Mouse (Mus musculus) spleen, adult 2 months (tissue): ENCODE results near the gene Cadm4. TPM values are rescaled to one million over a fixed set of nuclear protein-coding genes. Genes with fewer than 3 reads are reported as not detected.

Experiments used
- DNase-seq, 2 experiments: peaks; one replicate each; pipeline versions ENCODE4 v3.0.0 to v3.0.0-alpha.2; 2012 to 2021; ENCODE audit warnings: low spot score in 2 of 2, low read depth in 1 of 2
- H3K27ac ChIP-seq: fragments of 200-500 bp; 2 replicates; pipeline ENCODE4 v1.5.1; 2012; ENCODE audit warnings: low read length, inconsistent platforms; ENCODE audit not compliant: insufficient read depth
- H3K27me3 ChIP-seq: fragments of 200-500 bp; 2 replicates; pipeline ENCODE4 v1.6.1; 2012; ENCODE audit warnings: mild to moderate bottlenecking, moderate library complexity, low read length, inconsistent platforms; ENCODE audit not compliant: control insufficient read depth, insufficient read depth
- H3K36me3 ChIP-seq: fragments of 200-500 bp; 2 replicates; pipeline ENCODE4 v1.6.1; 2012; ENCODE audit warnings: mild to moderate bottlenecking, low read length, inconsistent platforms; ENCODE audit not compliant: control insufficient read depth, insufficient read depth
- H3K4me1 ChIP-seq: fragments of 200-500 bp; 2 replicates; pipeline ENCODE4 v1.6.1; 2011; ENCODE audit warnings: inconsistent platforms; ENCODE audit not compliant: control insufficient read depth, insufficient read depth, insufficient read length
- H3K4me3 ChIP-seq: fragments of 200-500 bp; 2 replicates; pipeline ENCODE4 v1.5.1; 2011; ENCODE audit warnings: mild to moderate bottlenecking, inconsistent platforms; ENCODE audit not compliant: insufficient read depth, insufficient read length; ENCODE audit errors: extremely low read depth
- CTCF ChIP-seq: fragments of 200-500 bp; IDR thresholded peaks from 2 replicates; pipeline ENCODE4 v1.5.1; 2011; ENCODE audit warnings: mild to moderate bottlenecking, inconsistent platforms; ENCODE audit not compliant: insufficient read depth, insufficient read length, insufficient replicate concordance; ENCODE audit errors: extremely low read depth
- POLR2A ChIP-seq: fragments of 200-500 bp; IDR thresholded peaks from 2 replicates; pipeline ENCODE4 v1.6.1; 2011; ENCODE audit warnings: low read depth, low read length, inconsistent platforms
- WGBS: fragments of 180-500 bp; shearing (Covaris S2); methylation state at CpG from one replicate; pipeline ENCODE4 v1.1.7; 2018; 5-methylcytosine and 5-hydroxymethylcytosine counted together
- polyA plus RNA-seq: library from polyadenylated mRNA; depleted of rRNA; stranded (reverse); fragments of >200 nt; gene quantifications from 2 replicates; pipeline ENCODE4 v1.2.3, GENCODE M21; 2012

Cadm4 gene
- polyA plus RNA-seq, 1 experiment, result 33.1 TPM

GRCm38 (mm10) chr7:24499856-24500577, 18.2 kb downstream of the Cadm4 start:
- TF ChIP-seq CTCF (no peak), POLR2A (no peak)
- 16% methylated on average over 43 of the region's 43 CpGs for WGBS
- DNase-seq, result no peak

GRCm38 (mm10) chr7:24500929-24501328, 19.1 kb downstream of the Cadm4 start:
- peak in 1 of 2 experiments; percentile 24 for DNase-seq
- H3K4me1 ChIP-seq, result peaks cover 6% of the 10 kb centered on the region
- H3K4me3 ChIP-seq, result no peak overlapping the region
- peak; percentile 46; the same call in 1 of the 2 replicates for TF ChIP-seq CTCF
- no peak for TF ChIP-seq POLR2A
- peaks cover 18% of the 10 kb centered on the region for H3K27me3 ChIP-seq
- WGBS, result 29% methylated on average over 7 of the region's 7 CpGs
- no peaks in the 10 kb centered on the region for H3K36me3 ChIP-seq
- no peak overlapping the region for H3K27ac ChIP-seq

More at GRCm38 (mm10) chr7:24499856-24500577, 18.2 kb downstream of the Cadm4 start:
- Histone ChIP-seq H3K4me1 (peaks cover 6% of the 10 kb centered on the region), H3K27me3 (peaks cover 18% of the 10 kb centered on the region), H3K27ac (no peak overlapping the region), H3K4me3 (no peak overlapping the region), H3K36me3 (no peaks in the 10 kb centered on the region)

GRCm38 (mm10) chr7:24501492-24501891, 19.7 kb downstream of the Cadm4 start:
- TF ChIP-seq CTCF (peak; percentile 25; the same call in 1 of the 2 replicates), POLR2A (no peak)
- no peak overlapping the region for H3K4me3 ChIP-seq
- 56% methylated on average over 21 of the region's 21 CpGs for WGBS
- peak in 1 of 2 experiments; percentile 32 for DNase-seq
- peaks cover 6% of the 10 kb centered on the region for H3K4me1 ChIP-seq
- H3K36me3 ChIP-seq, result no peaks in the 10 kb centered on the region
- no peak overlapping the region for H3K27ac ChIP-seq
- peaks cover 18% of the 10 kb centered on the region for H3K27me3 ChIP-seq

- no peak for DNase-seq
- Histone ChIP-seq H3K27ac (no peak overlapping the region), H3K36me3 (no peaks in the 10 kb centered on the region), H3K4me3 (no peak overlapping the region), H3K4me1 (peaks cover 6% of the 10 kb centered on the region), H3K27me3 (peaks cover 18% of the 10 kb centered on the region)
- 19% methylated on average over 10 of the region's 10 CpGs for WGBS
- TF ChIP-seq CTCF (no peak), POLR2A (no peak)
Measured at GRCm38 (mm10) chr7:24504004-24504403, 22.2 kb downstream of the Cadm4 start.

- Histone ChIP-seq H3K36me3 (no peaks in the 10 kb centered on the region), H3K4me1 (peaks cover under 1% of the 10 kb centered on the region), H3K4me3 (no peak overlapping the region), H3K27me3 (peaks cover 12% of the 10 kb centered on the region), H3K27ac (no peak overlapping the region)
- no peak for TF ChIP-seq CTCF
- DNase-seq, result no peak
- WGBS, result 35% methylated on average over 4 of the region's 4 CpGs
Measured at GRCm38 (mm10) chr7:24504868-24505267, 23.0 kb downstream of the Cadm4 start.

- no peak for DNase-seq
- Histone ChIP-seq H3K27me3 (peaks cover 6% of the 10 kb centered on the region), H3K4me3 (no peak overlapping the region), H3K36me3 (no peaks in the 10 kb centered on the region), H3K27ac (no peak overlapping the region), H3K4me1 (no peaks in the 10 kb centered on the region; the same call in 1 of the 2 replicates)
- WGBS, result 87% methylated on average over 15 of the region's 15 CpGs
- TF ChIP-seq CTCF, result no peak
- TF ChIP-seq POLR2A, result no peak
Measured at GRCm38 (mm10) chr7:24505447-24506064, 23.7 kb downstream of the Cadm4 start.

- H3K27me3 ChIP-seq, result peaks cover 3% of the 10 kb centered on the region
- no peak for DNase-seq
- 61% methylated on average over 3 of the region's 3 CpGs for WGBS
- TF ChIP-seq CTCF (no peak), POLR2A (no peak)
- H3K4me3 ChIP-seq, result no peak overlapping the region
- no peak overlapping the region for H3K27ac ChIP-seq
- H3K36me3 ChIP-seq, result no peaks in the 10 kb centered on the region
- no peaks in the 10 kb centered on the region; the same call in 1 of the 2 replicates for H3K4me1 ChIP-seq
Measured at GRCm38 (mm10) chr7:24506065-24506459, 24.2 kb downstream of the Cadm4 start.
